Mouse (Mus musculus) left cerebral cortex, adult 2 months (tissue): ENCODE results near the gene Heatr6. TPM values are rescaled to one million over a fixed set of nuclear protein-coding genes. Genes with fewer than 3 reads are reported as not detected.

Experiments
- DNase-seq, 2 experiments: peaks; one replicate each; pipeline ENCODE4 v3.0.0; 2021 to 2022; ENCODE audit warnings: low spot score in 2 of 2, mixed read lengths in 1 of 2; ENCODE audit errors: extremely low spot score in 1 of 2
- H3K27ac ChIP-seq: fragments of 200-600 bp; 2 replicates; pipeline ENCODE4 v1.8.1; 2022
- H3K4me3 ChIP-seq: fragments of 200-600 bp; 2 replicates; pipeline ENCODE4 v1.8.1; 2022
- CTCF ChIP-seq: fragments of 200-600 bp; IDR thresholded peaks from 2 replicates; pipeline ENCODE4 v1.8.1; 2022; ENCODE audit warnings: antibody characterized with exemption, mild to moderate bottlenecking, moderate library complexity
- intact Hi-C: fragments of 180-260 bp; cut with DNase I; formaldehyde crosslinking; loops from one replicate; pipeline ENCODE4 v1.15.1; 2025
- total RNA-seq, 2 experiments: library from RNA; stranded (reverse); gene quantifications; 2 replicates each; pipeline ENCODE4 v1.2.3; 2021

The Heatr6 gene
- total RNA-seq, 2 experiments from 2014 or later: 14.8 to 16.4 TPM

GRCm38 (mm10) chr11:83767306-83767705 is 13.8 kb downstream of the Heatr6 start:
- intact Hi-C loops: no loop called here
- no peak for DNase-seq
- H3K4me3 ChIP-seq: no peak overlapping the region
- TF ChIP-seq CTCF: no peak
- H3K27ac ChIP-seq: no peak overlapping the region

GRCm38 (mm10) chr11:83768976-83769375 is 15.5 kb downstream of the Heatr6 start:
- no peak for DNase-seq
- no peak overlapping the region for H3K4me3 ChIP-seq
- intact Hi-C loops: no loop called here
- no peak for TF ChIP-seq CTCF
- H3K27ac ChIP-seq: no peak overlapping the region

DNA sequence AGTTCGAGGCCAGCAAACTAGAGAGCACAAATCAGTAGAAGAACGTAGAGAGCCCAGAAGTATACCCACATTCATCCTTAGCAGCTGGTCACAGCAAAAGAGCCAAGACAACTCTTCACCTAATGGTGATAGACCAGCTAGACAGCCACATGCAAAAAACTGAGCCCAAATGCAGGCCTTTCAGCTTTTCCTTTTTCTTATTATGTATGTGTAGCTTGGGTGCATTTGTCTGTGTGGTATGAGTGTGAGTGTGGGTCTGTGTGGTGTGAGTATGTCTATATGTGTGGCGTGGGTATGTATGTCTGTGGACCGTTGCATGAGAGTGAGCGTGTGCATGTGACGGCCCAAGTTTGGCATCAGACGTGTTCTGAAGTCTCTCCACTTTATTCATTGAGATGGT is 17.5 kb downstream of the Heatr6 start:
- no peak overlapping the region for H3K4me3 ChIP-seq
- H3K27ac ChIP-seq: no peak overlapping the region
- DNase-seq: no peak
- TF ChIP-seq CTCF: no peak
- intact Hi-C loops: no loop called here

GRCm38 (mm10) chr11:83772341-83772740 is 18.8 kb downstream of the Heatr6 start:
- Histone ChIP-seq H3K27ac (no peak overlapping the region), H3K4me3 (no peak overlapping the region)
- no peak for DNase-seq
- no peak for TF ChIP-seq CTCF
- intact Hi-C loops: no loop called here

DNA sequence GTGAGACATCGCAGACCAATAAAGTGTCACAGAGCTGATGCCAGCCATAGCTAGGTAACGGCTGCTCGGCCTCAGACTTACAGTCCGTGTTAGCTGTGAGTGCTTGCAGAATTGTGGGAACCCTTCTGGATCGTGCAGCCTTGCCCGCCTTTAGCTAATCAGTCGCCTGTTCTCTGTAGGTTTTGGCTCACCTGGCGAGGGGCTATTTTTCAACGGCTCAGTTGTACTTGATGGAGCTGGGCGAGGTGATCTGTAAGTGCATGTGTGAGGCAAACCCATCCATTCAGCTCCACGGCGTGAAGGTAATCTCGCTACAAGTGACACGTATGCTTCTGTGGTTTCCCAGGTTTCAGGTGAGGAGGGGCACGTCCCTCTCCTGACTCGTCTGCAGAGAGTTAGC is 20.2 kb downstream of the Heatr6 start:
- DNase-seq: no peak
- H3K4me3 ChIP-seq: no peak overlapping the region
- intact Hi-C loops: no loop called here

GRCm38 (mm10) chr11:83774324-83774723 is 20.8 kb downstream of the Heatr6 start:
- DNase-seq: no peak
- Histone ChIP-seq H3K27ac (no peak overlapping the region), H3K4me3 (no peak overlapping the region)
- intact Hi-C loops: no loop called here
- TF ChIP-seq CTCF: no peak

More for the DNA sequence above, 20.2 kb downstream of the Heatr6 start:
- no peak overlapping the region for H3K27ac ChIP-seq
- TF ChIP-seq CTCF: no peak

- intact Hi-C loops: no loop called here
- no peak overlapping the region for H3K27ac ChIP-seq
- no peak for TF ChIP-seq CTCF
- H3K4me3 ChIP-seq: no peak overlapping the region
- no peak for DNase-seq
These were observed 23.3 kb downstream of the Heatr6 start for GRCm38 (mm10) chr11:83776798-83777197.

- no peak for TF ChIP-seq CTCF
- intact Hi-C loops: loop anchor here (2.0 to 10.0 kb wide), 2 partner anchors 153 to 381 kb away; partner anchors contain the start of gene Gm11437
- H3K4me3 ChIP-seq: no peak overlapping the region
- H3K27ac ChIP-seq: no peak overlapping the region
- DNase-seq: no peak
These were observed 30.6 kb downstream of the Heatr6 start for GRCm38 (mm10) chr11:83783931-83784600.

DNA sequence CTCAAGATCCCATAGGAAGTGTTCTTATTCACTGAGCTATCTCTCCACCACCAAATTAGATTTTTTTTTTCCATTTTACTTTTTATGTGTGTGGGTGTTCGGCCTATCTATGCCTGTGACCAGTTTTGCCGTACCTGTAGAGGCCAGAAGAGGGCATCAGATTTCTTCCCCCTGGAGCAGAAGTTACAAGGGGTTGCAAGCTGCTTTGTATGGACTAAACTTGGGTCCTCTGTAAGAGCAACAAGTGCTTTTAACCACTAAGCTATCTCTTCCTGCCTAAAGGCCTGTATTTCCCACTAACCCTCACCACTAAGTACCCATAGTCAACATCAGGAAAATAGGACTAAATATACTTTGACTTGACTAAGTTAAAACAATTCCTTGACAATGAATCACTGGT is 31.2 kb downstream of the Heatr6 start:
- peak; percentile 54 for TF ChIP-seq CTCF
- peak in 1 of 2 experiments; percentile 21 for DNase-seq
- no peak overlapping the region for H3K27ac ChIP-seq
- intact Hi-C loops: loop anchor here (2.0 to 10.0 kb wide), 3 partner anchors 152 to 380 kb away; partner anchors contain the start of gene Gm11437
- no peak overlapping the region for H3K4me3 ChIP-seq

- Histone ChIP-seq H3K4me3 (no peak overlapping the region), H3K27ac (no peak overlapping the region)
- intact Hi-C loops: loop anchor here (2.0 to 10.0 kb wide), 3 partner anchors 151 to 379 kb away; partner anchors contain the start of gene Gm11437
- DNase-seq: peak; percentile 41 to 46
- TF ChIP-seq CTCF: peak; percentile 72
These were observed 31.9 kb downstream of the Heatr6 start for GRCm38 (mm10) chr11:83785366-83785765.

DNA sequence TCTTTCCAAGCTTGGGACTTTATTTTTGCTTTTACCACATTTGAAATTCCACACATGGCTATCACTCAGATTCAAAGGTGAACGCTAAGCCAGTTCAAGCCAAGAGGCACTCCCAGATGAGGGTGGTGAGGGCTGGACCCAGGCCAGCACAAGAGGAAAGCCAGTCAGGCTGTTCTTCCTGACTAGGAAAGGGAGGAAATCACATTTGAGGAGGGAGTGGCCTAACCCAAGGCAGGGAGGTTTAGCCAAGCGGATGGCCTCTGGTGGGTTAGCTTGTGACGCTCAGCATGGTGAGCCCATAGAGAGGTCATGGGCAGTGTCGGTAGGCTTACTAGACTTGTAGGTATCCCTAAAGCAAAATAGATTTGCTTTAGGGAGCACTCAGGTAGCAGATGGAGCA is 33.3 kb downstream of the Heatr6 start:
- Histone ChIP-seq H3K27ac (no peak overlapping the region), H3K4me3 (no peak overlapping the region)
- DNase-seq: no peak
- TF ChIP-seq CTCF: no peak
- intact Hi-C loops: loop anchor here (5.0 to 10.0 kb wide), 2 partner anchors 245 to 378 kb away; partner anchors contain the start of gene Gm11437

- Histone ChIP-seq H3K27ac (no peak overlapping the region), H3K4me3 (no peak overlapping the region)
- peak; percentile 38 for TF ChIP-seq CTCF
- intact Hi-C loops: loop anchor here (5.0 to 10.0 kb wide), 2 partner anchors 245 to 377 kb away; partner anchors contain the start of gene Gm11437
- DNase-seq: no peak
These were observed 34.0 kb downstream of the Heatr6 start for GRCm38 (mm10) chr11:83787401-83788021.
